Mouse (Mus musculus): ENCODE measurements around the gene Foxb1. TPM values are rescaled to one million over a fixed set of nuclear protein-coding genes. Genes with fewer than 3 reads are reported as not detected.

The Foxb1 gene
- total RNA-seq, 1 experiment from 2014 or later = not detected

- DNase-seq = no peak
These were observed 4.3 kb downstream of the Foxb1 start for GRCm38 (mm10) chr9:69756456-69756855.

GRCm38 (mm10) chr9:69756041-69756440 is 4.7 kb downstream of the Foxb1 start:
- DNase-seq = no peak

- DNase-seq = no peak
These were observed 5.6 kb downstream of the Foxb1 start for GRCm38 (mm10) chr9:69755157-69755556.

GRCm38 (mm10) chr9:69754712-69755111 is 6.0 kb downstream of the Foxb1 start:
- DNase-seq = no peak

GRCm38 (mm10) chr9:69754291-69754690 is 6.4 kb downstream of the Foxb1 start:
- no peak for DNase-seq

GRCm38 (mm10) chr9:69747971-69748370 is 12.8 kb downstream of the Foxb1 start:
- no peak for DNase-seq

- no peak for DNase-seq
These were observed 32.0 kb downstream of the Foxb1 start for GRCm38 (mm10) chr9:69728736-69729135.

GRCm38 (mm10) chr9:69718431-69718830 is 42.3 kb downstream of the Foxb1 start:
- DNase-seq = no peak

- DNase-seq = no peak
These were observed 44.4 kb downstream of the Foxb1 start for GRCm38 (mm10) chr9:69716364-69716763.

GRCm38 (mm10) chr9:69715445-69715844 is 45.3 kb downstream of the Foxb1 start:
- no peak for DNase-seq

- no peak for DNase-seq
These were observed 46.4 kb downstream of the Foxb1 start for GRCm38 (mm10) chr9:69714346-69714745.

- no peak for DNase-seq
These were observed 47.0 kb downstream of the Foxb1 start for GRCm38 (mm10) chr9:69713577-69714327.

- DNase-seq = no peak
These were observed 47.8 kb downstream of the Foxb1 start for GRCm38 (mm10) chr9:69712714-69713525.

Other genes with a start within 250 kb of the Foxb1 start
- gene Bnip2, start 228.5 kb upstream of the Foxb1 start, total RNA-seq (2021) = 97.8 and 100 TPM in 2 replicates